Mouse (Mus musculus) c-Kit-negative CD71-positive TER-119-positive erythroid progenitor cells, embryonic 14.5 days (primary cell): ENCODE data around the gene Hoxb1.

Source experiments
- DNase-seq: peaks from one replicate; pipeline ENCODE4 v3.0.0-alpha.2; 2013; ENCODE audit warnings: low read depth, low spot score

The Hoxb1 gene

DNA sequence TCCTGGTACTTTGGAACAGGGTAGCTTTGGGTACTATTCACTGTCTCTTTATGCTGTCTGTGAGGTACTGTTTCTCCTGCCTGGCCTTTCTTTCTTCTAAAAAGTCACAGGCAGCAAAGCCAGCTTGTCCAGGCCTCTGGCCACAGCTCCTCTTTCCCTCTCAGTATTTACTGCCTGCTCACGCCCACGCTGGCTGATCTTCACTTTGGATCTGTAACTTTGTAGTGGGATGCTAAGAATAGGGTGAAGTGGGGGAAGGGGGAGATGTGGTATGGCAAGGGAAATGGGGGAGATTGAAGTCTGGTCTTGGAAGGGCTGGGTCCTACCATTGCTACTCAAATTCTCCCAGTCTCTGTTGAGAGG is 31.6 kb upstream of the Hoxb1 start:
- no peak for DNase-seq

DNA sequence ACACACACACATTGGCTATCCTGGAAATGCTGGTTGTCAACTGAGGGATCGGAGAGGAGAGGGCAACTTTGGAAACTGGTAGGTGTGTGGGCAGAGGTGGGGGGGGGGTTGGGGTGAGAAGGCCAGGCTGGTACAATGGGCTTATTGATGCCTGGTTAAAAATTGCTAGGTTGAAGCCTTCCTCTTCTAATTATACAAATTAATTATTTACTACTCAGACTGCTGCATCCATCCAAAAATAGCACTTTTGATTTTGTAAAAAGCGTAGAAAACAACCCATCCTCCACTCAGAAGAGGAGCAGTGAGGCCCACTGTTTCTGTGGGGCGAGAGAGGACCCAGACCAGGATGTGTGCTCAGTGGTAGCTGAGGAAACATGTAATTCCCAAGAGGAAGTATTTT is 30.6 kb upstream of the Hoxb1 start:
- no peak for DNase-seq

DNA sequence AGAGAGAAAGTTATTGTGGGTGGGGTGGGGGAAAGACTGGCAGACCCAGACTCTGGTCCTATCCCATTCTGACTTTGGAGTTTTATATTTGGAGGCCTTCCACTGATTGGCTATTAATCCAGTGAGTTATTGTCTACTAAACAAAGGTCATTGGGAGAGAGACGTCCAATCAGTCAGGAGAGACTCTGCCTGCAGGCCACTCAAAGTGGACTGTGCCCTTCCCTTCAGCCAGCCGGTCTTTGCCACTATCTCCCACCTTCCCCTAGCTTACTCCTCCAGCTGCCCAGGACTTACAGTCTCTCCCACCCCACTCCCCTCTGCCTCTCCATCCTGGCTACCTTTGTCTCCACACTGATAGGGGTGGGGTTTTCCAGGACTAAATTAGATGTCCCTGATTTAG is 29.0 kb upstream of the Hoxb1 start:
- DNase-seq: no peak

DNA sequence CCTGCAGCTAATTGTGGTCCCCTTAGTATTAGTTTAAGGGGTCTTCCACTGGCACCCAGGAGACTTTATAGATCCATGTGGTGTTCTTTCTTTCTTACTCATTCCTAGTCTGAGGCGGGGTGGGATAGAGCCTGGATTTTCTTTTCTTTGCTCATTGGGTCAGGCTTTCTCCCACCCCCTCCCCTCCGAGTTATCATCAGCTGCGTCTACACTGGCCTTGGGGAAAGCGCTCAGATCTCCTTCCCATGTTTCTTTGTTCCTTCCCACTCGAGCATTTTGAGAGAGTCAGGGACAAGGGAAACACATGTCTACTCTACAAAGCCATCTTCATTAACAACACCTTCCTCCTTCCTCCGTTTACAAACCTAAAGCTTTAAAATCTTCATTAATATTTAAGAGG is 28.5 kb upstream of the Hoxb1 start:
- no peak for DNase-seq

DNA sequence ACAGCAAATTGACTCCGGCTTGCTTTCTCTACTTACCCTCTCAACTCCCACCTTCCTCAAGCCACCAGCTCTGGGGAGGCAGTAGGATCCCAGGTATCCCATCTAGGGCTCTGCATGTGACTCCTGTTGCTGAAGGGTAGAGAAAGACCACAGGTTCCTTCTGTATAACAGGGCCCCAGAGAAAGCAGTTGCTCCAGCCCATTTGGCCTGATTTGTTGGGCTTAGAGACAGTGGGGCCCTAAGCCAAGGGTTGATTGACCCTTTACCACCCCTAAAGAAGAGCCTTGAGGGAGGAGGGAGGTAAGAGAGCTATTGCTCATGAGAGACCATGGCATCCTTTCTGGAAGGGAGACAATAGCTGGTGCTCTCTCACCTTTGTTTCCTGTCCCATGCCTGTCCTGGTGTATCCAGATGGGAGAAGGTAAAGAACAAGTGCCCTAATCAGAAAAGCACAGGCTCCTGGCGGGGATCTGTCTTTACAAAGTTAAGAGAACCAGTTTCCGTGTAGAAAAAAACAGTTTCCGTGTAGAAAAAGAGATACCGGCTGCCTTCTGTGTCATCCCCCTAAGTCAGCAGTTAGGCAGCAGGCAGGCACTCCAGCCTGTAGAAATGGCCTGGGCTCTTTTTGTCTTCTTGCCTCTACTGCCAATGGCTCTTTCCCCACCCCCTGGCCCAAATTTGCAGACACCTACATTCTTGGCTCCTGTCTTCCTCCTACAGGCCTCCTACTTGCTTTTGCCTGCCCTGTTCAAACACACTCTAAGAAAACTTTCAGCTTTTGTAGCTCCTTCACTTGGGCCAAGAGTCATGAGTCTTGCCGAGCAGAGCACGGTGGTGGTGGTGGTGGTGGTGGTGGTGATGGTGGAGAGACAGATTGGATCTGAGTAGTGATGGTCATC is 26.3 kb upstream of the Hoxb1 start:
- DNase-seq: no peak

DNA sequence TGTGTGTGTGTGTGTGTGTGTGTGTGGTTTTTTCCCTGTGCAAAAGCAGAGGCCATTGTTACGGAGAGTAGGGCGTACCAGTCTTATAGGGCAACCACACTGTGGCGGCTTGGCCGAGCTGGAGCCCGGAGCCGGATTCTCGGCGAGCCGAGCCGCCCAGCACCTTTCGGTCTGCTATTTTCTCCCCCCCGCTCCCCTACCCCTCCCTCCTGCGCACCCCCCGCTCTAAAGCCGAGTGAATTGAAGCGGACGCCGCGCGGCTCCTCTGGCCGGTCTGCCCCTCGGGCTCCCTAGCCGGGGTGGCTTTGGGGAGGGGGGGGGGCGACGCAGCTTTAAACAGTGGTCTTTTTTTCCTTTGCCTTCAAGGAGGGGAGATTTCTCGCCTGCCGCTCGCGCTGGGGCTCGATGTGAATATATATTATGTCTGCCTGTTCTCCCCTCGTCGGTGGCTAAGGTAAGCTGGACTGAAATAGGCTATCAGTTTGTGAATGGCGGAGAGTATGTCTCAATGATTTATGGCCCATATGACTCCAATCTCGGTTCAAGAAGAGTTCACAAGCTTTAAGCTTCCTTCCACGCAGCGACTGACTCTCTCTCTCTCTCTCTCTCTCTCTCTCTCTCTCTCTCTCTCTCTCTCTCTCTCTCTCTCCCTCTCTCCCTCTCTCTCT is 24.7 kb upstream of the Hoxb1 start:
- no peak for DNase-seq

DNA sequence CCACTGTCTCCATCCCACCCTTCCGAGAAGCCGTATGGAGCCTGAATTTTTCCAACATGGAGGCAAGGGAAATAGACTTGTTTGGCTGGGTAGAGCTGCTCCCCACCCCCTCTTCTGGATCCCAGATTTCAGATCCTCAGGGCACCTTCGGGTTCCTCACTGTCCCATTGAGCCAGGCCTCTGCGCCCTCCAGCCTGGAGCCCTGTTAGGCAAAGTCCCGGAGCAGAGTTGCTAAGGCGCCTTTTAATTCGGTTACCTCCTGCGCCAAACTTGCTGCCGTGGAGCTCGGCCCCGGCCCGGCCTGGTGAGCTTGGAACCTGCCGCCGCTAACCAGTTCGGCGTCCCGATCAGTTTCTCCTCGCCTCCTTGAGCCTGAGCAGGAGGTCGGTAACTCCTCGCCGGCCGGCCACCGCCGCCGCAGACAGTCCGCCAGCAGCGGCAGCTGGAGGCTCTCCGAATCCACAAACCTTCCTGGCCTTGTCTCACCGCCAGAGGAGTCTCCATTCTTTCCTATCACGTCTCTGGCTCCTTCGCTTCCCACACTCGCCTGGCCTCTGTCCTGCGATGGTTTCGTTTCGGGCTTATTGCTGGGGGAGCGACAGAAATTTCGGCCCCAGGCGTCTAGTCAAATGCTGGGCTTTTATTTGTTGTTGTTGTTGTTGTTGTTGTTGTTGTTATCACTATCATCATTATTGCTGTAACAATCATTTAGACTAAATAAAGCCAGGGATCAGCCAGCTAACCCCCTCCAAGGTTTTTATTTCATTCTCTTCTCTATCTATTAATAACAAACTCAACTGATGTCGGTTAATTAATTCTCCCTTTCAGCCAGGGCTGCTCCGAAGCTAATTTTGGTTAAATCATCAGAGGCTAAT is 23.6 kb upstream of the Hoxb1 start:
- DNase-seq: no peak

DNA sequence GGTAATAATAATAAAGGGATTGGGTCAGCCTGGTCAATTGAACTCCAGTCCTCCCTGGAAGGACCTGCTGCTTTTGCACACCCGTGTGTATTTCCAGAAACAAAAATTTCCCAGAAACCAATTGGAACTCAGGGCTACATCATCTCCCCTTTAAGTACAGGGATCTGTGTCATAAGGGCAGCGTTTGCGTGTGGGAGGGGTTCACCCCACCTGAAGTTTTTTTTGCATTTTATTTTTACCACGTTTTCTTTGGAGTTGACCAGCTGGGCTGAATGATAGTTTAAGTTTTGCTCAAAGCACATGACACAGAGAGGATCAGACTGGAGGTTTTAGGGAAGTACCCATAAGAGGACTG is 23.0 kb upstream of the Hoxb1 start:
- DNase-seq: no peak

DNA sequence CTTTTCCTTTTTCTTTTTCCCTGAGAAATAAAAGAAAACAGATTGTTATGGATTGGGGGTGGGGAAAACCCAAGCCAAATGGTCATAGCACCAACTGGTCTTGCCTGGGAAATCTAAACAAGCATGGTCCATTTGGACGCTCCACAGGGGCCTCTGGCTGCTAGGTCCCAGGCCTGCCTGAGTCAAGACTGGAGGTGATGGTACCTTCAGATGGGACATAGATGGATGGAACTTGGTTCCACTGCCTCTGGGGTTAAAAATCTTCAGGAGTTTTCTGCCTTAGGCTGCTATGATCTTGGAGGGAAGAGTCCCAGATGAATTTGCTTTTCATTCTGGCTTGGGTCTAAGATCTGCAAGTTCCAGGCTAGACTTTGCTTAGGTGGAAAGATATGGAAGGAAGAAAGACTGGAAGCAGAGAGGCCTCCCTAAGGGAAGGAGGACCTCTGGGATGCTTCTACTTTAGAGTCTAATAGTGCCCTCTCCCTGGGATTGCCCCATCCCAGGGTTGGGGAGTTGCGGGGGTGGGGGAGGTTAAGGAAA is 22.3 kb upstream of the Hoxb1 start:
- no peak for DNase-seq

DNA sequence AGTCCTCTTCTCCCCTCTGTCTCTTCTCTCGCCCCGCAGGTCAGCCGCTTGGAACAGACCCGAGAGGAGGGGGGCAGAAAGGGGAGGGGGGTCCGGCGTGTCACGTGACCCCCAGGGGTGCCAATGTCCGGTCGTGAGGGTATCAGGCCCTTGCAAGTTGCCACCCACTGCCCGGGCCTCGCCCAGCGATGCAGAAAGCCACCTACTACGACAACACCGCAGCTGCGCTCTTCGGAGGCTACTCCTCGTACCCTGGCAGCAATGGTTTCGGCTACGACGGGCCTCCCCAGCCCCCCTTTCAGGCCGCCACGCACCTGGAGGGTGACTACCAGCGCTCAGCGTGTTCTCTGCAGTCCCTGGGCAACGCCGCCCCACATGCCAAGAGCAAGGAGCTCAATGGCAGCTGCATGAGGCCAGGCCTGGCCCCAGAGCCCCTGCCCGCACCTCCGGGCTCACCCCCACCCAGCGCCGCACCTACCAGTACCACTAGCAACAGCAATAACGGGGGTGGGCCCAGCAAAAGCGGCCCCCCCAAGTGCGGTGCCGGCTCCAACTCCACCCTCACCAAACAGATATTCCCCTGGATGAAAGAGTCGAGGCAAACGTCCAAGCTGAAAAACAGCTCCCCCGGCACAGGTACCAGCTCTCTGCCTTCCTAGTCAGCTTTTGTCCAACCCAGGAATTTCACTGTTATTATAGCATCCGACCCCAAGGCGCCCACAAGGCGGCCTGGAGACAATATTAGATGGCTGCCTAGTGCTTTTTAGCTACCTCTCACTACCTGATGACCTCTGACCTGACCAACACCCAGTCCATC is 21.3 kb upstream of the Hoxb1 start:
- no peak for DNase-seq

DNA sequence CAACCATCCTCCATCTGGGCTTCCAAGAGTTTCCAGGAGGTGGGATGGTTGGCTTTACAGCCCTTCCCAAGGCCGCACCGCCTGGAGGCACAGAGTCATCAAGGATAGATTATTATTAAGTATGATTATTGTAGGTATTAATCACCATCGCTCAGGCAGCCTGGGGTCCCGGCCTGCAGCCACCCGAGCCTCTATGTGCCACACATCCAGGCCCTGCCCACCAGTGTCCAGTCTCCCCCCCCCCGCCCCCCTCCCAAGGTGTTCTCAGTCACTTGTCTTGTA is 20.7 kb upstream of the Hoxb1 start:
- no peak for DNase-seq

DNA sequence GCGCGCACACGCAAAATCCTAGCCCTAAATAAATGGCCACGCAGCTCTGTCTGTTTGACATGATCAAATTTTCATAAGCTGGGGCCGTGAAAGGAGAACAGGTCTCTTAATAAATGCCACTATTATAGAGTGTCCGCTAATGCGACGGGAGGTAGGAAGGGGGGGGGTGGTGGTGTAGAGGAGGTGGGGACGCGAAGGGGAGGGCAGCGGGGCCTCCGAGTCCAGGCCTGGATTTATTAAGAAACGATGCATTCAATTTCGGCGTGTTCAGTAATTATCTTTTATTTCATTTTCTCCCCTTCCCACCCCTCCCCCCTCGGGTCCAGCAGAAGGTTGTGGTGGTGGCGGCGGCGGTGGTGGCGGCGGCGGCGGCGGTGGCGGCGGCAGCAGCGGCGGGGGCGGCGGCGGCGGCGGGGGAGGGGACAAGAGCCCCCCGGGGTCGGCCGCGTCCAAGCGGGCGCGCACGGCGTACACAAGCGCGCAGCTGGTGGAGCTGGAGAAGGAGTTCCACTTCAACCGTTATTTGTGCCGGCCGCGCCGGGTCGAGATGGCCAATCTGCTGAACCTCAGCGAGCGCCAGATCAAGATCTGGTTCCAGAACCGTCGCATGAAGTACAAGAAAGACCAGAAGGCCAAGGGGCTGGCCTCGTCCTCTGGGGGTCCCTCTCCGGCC is 20.2 kb upstream of the Hoxb1 start:
- DNase-seq: no peak

DNA sequence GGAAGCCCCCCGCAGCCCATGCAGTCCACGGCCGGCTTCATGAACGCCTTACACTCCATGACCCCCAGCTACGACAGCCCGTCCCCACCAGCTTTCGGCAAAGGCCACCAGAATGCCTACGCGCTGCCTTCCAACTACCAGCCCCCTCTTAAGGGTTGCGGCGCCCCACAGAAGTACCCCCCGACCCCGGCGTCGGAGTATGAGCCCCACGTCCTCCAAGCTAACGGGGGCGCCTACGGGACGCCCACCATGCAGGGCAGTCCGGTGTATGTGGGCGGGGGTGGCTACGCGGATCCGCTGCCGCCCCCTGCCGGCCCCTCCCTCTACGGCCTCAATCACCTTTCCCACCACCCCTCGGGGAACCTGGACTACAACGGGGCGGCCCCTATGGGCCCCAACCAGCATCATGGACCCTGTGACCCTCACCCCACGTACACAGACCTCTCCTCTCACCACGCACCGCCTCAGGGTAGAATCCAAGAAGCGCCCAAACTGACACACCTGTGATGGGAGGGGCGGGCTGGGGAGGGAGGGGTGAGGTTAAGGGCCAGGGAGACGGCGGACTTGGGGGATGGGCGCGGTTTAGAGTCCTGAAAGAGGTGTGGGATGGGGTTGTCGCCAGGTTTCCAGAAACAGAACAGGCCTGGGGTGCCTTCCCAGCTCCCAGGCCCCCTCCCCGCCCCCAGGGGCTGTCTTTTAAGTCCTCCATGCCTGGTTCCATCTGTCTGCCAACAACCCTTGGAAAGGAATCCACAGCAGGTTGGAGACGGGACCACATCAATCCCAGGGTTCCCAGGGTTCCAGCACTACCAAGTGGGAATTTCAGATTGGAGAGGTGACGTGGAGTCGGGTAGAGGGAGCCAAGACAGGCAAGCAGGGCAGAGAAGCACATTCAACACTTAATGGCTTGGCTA is 19.4 kb upstream of the Hoxb1 start:
- DNase-seq: no peak

DNA sequence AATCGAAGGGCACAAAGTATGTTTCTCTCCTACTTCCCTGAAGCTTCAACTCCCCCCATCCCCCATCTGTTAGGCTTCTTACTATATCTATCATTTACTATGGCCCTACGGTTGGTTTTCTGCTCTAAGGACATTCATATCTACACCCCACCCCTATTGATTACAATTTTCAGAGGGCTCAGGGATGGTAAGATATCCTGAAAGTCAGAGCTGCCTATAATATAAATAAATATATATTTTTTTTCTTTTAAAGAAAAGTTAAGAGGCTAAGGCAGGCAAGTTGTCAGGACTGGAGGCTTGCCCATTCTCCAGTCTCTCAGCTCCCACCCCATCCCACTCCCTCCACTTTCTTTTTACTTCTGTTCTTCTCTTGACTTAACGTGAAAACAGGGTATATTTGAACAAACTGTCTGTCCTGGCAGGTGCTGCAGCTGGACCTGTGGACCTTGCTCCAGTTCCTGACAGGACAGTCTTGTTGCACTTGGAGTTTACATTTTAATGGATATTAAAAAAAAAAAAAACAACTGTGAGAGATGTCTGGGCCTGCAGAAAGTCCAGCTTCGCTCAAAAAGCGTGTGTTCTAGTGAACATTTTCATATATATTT is 18.5 kb upstream of the Hoxb1 start:
- no peak for DNase-seq

DNA sequence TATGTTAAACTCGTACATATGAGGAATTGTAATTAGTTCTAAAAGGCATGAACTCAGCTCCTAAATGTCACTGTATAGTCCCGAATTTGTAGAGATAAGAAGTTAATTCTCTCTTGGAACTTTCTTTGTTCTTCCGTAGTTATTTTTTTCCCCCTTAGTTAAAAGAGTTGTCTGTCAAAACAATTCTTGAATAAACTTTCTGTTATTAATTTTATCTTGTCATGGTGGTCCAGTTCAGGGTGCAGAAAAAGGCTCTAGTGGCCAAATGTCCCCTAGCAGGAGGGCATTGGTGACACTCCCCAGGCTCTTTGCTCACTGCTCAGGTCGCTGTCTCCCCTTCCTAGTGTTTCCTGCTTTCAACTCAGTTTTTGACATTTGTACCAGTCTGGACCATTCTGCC is 17.8 kb upstream of the Hoxb1 start:
- no peak for DNase-seq

DNA sequence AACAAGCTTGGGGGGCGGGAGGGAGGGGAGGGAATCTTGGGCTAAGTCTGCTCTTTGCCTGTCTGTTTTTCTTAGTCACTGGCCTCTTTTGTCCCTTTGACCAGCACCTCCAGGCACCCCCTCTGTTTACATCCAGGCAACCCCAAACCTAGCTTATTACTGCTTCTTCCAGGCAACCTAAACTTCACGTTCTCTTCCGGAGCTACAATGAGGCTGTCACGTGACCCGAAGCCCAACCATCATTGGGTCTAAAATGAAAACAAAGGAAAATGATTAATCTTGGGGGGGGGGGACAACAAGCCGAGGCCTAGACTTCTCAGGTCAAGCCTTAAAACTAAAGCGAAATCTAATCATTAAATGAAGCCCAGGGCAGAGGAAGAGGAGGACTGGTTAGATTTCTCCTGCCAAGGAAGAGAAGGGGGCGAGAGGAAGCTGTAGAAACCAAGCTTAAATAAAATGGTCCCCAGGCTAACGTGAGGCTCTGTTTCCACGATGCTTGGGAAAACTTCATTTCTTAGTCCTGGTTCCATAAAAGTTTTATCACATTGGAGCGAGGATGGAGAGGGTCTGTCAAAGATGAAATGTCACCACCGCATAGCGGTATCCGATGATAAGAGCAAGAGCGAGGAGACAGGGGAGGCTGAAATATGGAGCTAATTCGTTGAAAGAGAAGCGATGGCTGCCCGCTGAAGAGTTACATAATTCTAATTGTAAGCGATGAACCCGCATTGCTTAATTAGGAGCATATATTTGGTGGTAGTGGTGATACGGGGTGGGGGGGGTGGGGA is 17.2 kb upstream of the Hoxb1 start:
- DNase-seq: no peak

DNA sequence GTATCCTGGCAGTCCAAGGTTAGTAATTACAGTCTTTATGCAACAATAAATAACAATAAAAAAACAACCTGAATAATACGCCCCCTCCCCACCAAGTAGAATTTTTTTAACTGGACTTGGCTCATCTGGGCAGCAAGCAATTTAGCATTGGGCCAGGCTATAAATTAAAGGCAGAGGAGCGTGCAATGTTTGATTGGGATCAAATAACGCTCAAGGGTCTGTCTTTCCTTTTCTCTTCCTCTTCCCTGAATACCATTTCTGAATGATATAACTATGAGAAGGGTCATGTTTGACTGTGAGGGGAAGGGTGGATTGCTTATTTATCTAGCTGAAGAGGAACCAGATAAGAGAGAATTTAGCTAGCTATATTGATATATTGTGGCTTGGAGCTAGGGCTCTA is 16.6 kb upstream of the Hoxb1 start:
- DNase-seq: no peak

DNA sequence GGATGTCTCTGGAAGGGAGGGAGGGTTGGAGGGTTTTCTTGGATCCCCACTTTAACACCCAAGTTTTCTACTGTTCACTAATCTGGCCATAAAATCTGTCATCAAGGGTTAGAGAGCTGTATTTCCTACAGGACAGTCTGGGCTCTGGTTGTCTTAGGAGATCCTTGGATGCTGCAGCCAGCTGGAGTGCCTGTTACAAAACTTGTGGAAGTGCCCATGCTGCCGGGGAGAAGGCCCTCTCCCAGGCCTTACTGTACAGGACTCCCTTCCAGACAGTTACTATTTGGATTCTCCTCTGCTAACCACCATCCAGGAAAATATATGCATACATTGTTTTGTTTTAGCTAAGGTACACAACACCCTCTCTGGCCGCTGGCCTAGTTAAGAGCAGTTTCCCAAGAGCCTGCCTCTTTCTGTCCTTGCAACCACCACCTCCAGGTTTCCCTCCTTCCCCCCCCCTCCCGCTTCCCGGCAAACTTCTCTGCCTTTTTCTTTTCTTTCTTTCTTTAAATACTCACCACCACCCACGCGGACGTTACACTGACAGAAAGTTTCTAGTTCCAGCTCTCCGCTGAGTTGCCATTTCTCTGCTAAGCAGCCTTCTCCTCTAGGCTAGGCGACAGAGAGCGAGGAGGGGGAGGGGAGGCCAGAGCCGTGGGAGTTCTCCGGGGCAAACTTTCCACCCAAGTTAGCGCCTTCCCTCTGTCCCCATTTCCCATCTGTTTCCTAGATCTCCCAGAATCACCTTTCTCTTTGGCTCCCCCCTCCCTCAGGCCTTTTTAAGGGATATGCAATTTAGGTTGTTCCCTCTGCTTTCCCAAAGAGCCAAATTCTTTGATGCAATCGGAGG is 15.8 kb upstream of the Hoxb1 start:
- DNase-seq: no peak
